Mouse (Mus musculus) hindbrain, embryonic 10.5 days (tissue): ENCODE results near the gene Cib2. TPM values are rescaled to one million over a fixed set of nuclear protein-coding genes. Genes with fewer than 3 reads are reported as not detected.
"Not testable (repeated sequence)": the region's sequence is repeated elsewhere in the genome, so short reads cannot be mapped to it uniquely, and the experiment has no call there.

Experiments used
- DNase-seq: peaks from one replicate; pipeline ENCODE4 v3.0.0-alpha.2; 2017; ENCODE audit warnings: low spot score
- H3K27ac ChIP-seq: fragments of 300-500 bp; sonication (generic); 2 replicates; pipeline ENCODE4 v1.5.1; 2016; ENCODE audit warnings: mild to moderate bottlenecking, moderate library complexity
- H3K27me3 ChIP-seq: fragments of 300-500 bp; sonication (generic); 2 replicates; pipeline ENCODE4 v1.6.1; 2016; ENCODE audit warnings: mild to moderate bottlenecking; ENCODE audit not compliant: poor library complexity, insufficient read depth, severe bottlenecking
- H3K36me3 ChIP-seq: fragments of 300-500 bp; sonication (generic); 2 replicates; pipeline ENCODE4 v1.6.1; 2016; ENCODE audit warnings: mild to moderate bottlenecking, moderate library complexity
- H3K4me1 ChIP-seq: fragments of 300-500 bp; sonication (generic); replicated peaks from 2 replicates; pipeline ENCODE4 v1.6.1; 2016; ENCODE audit warnings: mild to moderate bottlenecking
- H3K4me3 ChIP-seq: fragments of 300-500 bp; sonication (generic); 2 replicates; pipeline ENCODE4 v1.5.1; 2016; ENCODE audit warnings: mild to moderate bottlenecking, moderate library complexity
- H3K9me3 ChIP-seq: fragments of 300-500 bp; sonication (generic); 2 replicates; pipeline ENCODE4 v1.6.1; 2016; ENCODE audit warnings: mild to moderate bottlenecking, moderate library complexity
- WGBS: fragments of 180-500 bp; shearing (Covaris S2); methylation state at CpG from one replicate; pipeline ENCODE4 v1.1.7; 2016; 5-methylcytosine and 5-hydroxymethylcytosine counted together
- polyA plus RNA-seq: library from polyadenylated mRNA; unstranded; fragments of >200 nt; fragmentation: Nextera tagmentation; extraction: Ambion mirVana; gene quantifications from 2 replicates; pipeline ENCODE4 v1.2.1, GENCODE M21; 2016

Gene Cib2
- polyA plus RNA-seq, result 13.4 and 17.2 TPM in 2 replicates

DNA sequence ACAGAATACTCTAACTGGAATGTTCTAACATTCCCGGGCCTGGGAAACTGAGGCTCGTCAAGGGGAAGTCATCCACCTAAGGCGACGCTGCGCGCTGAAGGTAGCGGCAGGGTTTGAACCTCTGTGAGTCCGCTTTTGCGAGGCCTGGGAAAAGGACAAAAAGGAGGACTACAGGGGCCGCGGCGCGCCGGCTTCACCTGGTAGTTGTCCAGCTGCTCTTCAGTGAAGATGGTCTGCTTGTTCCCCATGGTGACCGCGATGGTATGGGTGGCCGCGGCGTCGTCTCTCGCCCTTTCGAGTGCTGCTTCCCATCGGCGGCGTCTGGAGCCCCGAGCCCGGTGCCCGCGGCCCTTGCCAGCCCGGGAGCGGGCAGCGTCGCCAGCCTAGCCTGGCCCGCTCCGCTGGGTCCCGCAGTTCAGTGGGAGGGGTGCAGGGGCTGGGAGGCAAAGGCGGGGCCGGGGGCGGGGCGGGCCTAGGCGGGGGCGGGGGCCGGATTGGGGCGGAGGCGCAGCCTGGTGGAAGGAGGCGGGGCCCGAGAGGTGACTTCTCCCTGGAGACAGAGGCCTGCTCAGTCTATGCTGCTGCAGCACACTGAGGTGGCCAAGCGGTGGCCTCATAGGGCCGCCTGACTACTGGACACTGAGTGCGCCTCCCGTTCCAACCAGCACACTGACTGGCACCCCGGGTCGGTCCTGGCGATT, at the start of gene Cib2:
Gene Cib2 (minus strand): TSS at position 448 of the 701 bp plus-strand sequence.
- 1% methylated on average over 52 of the region's 54 CpGs for WGBS

DNA sequence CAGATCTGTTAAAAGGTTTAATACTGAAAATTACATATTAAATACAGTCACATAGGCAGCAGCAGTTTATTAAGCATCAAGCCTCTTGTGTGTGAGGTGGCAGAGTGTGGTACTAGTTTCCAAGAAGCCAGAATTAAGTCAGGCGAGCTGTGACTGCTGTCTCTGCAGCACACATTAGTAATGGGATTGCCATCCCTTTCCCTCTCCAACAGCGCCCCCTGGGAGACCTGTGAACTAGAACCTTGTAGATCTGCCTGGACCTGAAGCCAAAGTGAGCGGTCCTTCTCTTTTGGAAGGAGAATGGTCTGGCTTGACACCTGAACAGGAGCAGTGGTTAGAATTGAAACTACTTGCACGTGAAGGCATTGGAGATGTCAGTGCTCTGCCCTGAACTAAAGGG, 44.9 kb upstream of the Cib2 start:
- Histone ChIP-seq H3K27me3 (no peaks in the 10 kb centered on the region), H3K36me3 (peaks cover 52% of the 10 kb centered on the region), H3K4me3 (no peak overlapping the region), H3K4me1 (0 out of 2 replicates have a peak, but pooled peaks cover 5% of the 10 kb centered on the region), H3K9me3 (no peaks in the 10 kb centered on the region), H3K27ac (no peak overlapping the region)
- peak; percentile 46 for DNase-seq
- 60% methylated on average over 4 of the region's 4 CpGs for WGBS

More for the DNA sequence above, at the start of gene Cib2:
- Histone ChIP-seq H3K27ac (peak within 1 kb of the TSS; percentile 81), H3K36me3 (no peaks in the 10 kb centered on the region), H3K9me3 (no peaks in the 10 kb centered on the region), H3K27me3 (peaks cover 20% of the 10 kb centered on the region), H3K4me1 (peaks cover 14% of the 10 kb centered on the region), H3K4me3 (peak within 1 kb of the TSS; percentile 65)
- peak; percentile 88 for DNase-seq

DNA sequence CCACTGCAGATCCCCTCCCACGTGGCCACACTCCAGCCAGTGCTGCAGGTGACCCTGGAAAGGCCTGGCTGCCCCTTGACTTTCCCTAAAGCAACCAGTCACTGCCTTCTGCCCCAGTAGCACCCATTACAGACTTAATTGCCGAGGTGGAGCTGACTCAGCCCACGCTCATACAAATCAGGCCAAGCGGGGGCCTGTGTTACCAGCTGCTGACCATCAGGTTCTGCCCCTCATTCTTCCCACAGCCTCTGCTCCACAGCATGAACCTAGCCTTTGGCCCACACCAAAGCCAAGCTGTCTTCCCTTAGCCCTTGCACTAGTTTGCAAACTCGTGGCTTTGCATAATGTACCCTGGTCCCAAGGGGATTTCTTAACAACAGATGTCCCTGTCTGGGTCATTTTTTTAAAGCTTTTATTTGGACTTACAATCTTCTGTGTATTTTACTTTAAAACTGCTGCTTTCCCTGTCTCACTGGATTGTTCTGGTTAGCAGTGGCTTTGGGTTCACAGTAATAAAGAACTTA, 44.2 kb upstream of the Cib2 start:
- no peak for DNase-seq
- H3K27me3 ChIP-seq, result no peaks in the 10 kb centered on the region
- no peak overlapping the region for H3K27ac ChIP-seq
- H3K4me1 ChIP-seq, result 0 out of 2 replicates have a peak, but pooled peaks cover 3% of the 10 kb centered on the region
- H3K4me3 ChIP-seq, result no peak overlapping the region
- H3K36me3 ChIP-seq, result peaks cover 59% of the 10 kb centered on the region
- WGBS, result 75% methylated on average over 5 of the region's 5 CpGs
- H3K9me3 ChIP-seq, result no peaks in the 10 kb centered on the region

DNA sequence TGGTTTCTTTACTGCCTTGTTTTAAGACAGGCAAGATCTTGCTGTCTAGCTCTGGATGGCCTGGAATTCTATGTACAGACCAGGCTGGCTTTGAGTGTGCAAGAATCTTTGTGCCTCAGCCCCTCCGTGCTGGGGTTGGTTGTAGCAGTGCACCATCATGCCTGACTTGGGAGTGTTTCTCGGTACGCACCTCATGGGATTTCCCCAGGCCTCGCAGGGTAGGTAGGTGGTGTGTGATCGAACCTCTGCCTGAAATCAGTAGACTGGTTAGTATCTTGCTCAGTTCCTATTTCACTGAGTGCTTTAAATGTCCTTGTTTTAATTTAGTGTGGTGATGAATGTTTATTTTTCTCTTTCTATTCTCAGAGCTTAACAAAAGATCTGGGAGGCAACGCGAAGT, 42.9 kb upstream of the Cib2 start:
- DNase-seq, result no peak
- WGBS, result 84% methylated on average over 7 of the region's 7 CpGs
- no peaks in the 10 kb centered on the region for H3K9me3 ChIP-seq
- no peak overlapping the region for H3K4me3 ChIP-seq
- H3K27ac ChIP-seq, result no peak overlapping the region
- H3K27me3 ChIP-seq, result no peaks in the 10 kb centered on the region
- no peaks in the 10 kb centered on the region for H3K4me1 ChIP-seq
- peaks cover 72% of the 10 kb centered on the region for H3K36me3 ChIP-seq

DNA sequence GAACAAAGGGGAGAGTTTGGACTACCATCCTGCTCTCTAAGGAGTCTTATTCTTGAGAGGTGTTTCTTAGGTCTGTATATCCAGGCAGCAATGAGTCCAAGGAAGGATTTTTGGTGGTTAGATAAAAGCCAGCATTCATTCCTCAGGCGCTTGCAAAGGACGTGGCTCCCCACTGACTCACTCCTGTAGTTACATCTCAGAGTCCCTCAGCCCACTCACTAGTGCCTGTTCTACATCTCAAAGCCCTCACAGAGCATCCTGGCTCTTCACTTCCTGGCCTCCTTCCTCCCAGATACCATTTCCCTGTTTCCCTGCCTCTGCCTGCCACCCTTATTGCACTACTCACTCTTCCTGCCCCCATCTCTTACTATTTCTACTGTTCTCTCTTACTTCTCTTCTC, 42.4 kb upstream of the Cib2 start:
- Histone ChIP-seq H3K4me1 (no peaks in the 10 kb centered on the region), H3K27me3 (no peaks in the 10 kb centered on the region), H3K4me3 (no peak overlapping the region), H3K36me3 (peaks cover 77% of the 10 kb centered on the region), H3K27ac (no peak overlapping the region), H3K9me3 (no peaks in the 10 kb centered on the region)
- DNase-seq, result no peak
- 89% methylated on average over 2 of the region's 2 CpGs for WGBS

DNA sequence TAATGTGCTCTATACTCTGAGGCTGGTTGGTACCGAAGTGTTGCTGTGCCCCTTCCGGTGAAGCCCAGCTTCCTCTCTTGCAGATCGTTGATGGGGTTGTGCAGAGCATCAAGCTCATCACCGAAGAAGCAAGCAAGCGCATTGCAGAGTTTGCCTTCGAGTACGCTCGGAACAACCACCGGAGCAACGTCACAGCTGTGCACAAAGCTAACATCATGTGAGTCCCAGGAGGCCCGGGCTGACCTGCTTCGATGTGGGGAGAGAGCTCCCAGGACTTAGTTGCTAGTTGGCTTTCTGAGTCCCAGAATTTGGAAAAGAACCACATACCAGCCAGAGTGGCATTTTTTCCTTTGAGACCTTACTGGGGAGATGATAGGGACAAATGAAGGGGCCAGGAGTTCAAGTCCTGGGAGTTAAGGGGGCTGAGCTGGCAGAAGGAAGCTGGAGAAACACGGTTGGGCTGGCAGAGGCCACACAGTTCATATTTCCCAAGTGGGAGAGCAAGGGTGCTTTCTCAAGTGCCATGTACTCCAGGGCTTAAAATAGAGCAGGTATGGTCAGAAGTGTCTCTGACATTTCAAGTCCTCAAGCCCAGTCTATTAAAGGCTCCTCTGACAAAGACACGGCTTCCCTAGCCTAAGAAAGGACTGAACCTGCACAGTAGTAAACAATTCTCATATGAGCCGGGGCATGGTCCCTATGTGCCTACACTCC, 36.9 kb upstream of the Cib2 start:
- WGBS, result 95% methylated on average over 15 of the region's 15 CpGs
- Histone ChIP-seq H3K9me3 (no peaks in the 10 kb centered on the region), H3K4me3 (no peak overlapping the region), H3K27ac (no peak overlapping the region), H3K4me1 (no peaks in the 10 kb centered on the region), H3K27me3 (no peaks in the 10 kb centered on the region), H3K36me3 (peaks cover 97% of the 10 kb centered on the region)
- no peak for DNase-seq

DNA sequence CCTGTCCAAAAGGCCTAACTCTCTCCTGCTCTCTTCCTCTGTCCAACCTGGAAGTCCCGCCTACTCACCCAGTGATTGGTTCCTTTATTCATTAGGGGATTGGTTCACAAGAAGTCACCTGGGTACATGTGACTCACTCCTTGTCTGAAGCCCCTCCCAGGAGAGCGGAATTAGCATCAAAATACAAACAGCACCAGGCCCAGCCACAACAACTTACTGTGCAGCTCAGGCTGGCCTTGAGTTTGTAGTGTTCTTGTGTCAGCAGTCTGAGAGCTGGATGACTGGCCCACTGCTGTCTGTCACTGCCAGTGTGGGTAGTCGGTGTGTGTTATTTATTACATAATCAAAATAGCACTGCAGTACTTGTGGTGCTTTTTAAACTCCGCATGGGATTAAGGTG, 33.6 kb upstream of the Cib2 start:
- WGBS, result 78% methylated on average over 4 of the region's 4 CpGs
- peaks cover 93% of the 10 kb centered on the region for H3K36me3 ChIP-seq
- H3K9me3 ChIP-seq, H3K4me1 ChIP-seq, DNase-seq, H3K4me3 ChIP-seq, H3K27ac ChIP-seq, H3K27me3 ChIP-seq: not testable (repeated sequence)

DNA sequence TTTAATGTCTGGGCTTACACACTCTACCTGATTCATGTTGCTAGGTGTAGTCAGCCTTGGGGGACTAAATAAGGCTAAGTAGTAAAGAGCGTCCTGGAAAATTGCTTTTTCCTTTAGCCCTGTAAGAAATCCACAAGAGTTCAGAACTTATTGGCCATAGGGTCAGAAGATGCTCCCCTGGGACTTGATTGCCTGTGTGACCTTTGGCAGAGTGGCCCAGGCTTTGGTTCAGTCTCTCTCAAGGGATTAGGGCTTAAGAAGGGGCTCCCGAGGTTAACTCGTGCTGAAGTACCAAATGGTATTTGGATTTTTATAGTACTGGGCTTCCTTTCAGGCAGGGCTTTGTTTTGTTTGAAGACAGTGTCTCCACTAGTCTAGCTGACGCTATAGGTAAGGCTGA, 27.8 kb upstream of the Cib2 start:
- H3K4me1 ChIP-seq, result peaks cover 17% of the 10 kb centered on the region
- no peaks in the 10 kb centered on the region for H3K9me3 ChIP-seq
- H3K36me3 ChIP-seq, result peaks cover 35% of the 10 kb centered on the region
- no peak overlapping the region for H3K4me3 ChIP-seq
- H3K27ac ChIP-seq, result no peak overlapping the region
- DNase-seq, result no peak
- H3K27me3 ChIP-seq, result no peaks in the 10 kb centered on the region
- WGBS, result 71% methylated on average over 4 of the region's 4 CpGs

DNA sequence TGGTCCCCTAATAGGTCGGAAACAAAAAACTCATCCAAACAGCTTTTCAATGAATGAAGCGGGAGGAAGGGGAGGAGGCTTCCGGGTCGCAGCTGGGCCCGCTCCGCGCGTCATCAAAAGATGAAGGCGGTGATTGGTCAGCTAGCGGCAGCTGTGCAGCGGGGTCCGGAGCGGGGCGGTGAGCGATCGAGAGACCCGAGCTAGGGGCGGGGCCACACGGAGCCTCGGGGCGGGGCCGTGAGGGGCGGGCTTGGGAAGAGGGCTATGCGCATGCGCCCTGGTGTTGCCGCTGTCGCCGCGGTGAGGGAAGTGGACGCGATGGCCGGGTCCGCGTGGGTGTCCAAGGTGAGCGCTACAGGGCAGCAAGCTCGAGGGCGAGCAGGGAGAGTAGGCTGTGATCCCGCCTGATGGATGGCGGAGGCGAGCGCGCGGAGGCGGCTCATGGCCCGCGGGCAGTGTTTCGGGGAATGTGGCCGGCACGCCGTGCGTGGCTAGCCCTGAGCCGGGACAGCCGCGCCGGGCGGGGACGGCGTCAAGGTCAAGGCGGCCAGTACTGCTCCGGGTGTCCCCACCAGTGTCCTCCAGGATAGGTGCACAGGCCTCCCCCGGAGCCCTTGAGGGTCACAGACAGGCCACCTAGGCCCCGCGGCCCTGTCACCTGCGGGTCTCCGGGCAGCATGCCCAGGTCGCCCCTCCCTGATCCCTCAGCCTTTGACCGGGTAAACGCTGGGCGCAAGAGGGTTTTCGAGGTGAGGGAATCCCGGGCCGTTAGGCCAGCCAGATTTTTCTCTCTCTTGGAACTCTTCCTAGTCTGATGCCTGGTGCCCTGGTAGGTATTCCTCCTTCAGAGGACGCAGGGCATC, 26.4 kb upstream of the Cib2 start, which contains the start of gene Idh3a:
Gene Idh3a (plus strand): TSS at position 136 of the 863 bp plus-strand sequence.
- Histone ChIP-seq H3K9me3 (no peaks in the 10 kb centered on the region), H3K4me3 (peak within 1 kb of the TSS; percentile 99), H3K4me1 (peaks cover 17% of the 10 kb centered on the region), H3K27me3 (no peaks in the 10 kb centered on the region), H3K27ac (peak within 1 kb of the TSS; percentile 91), H3K36me3 (peaks cover 21% of the 10 kb centered on the region)
- peak; percentile 99 for DNase-seq
- WGBS, result under 1% methylated on average over 73 of the region's 73 CpGs

DNA sequence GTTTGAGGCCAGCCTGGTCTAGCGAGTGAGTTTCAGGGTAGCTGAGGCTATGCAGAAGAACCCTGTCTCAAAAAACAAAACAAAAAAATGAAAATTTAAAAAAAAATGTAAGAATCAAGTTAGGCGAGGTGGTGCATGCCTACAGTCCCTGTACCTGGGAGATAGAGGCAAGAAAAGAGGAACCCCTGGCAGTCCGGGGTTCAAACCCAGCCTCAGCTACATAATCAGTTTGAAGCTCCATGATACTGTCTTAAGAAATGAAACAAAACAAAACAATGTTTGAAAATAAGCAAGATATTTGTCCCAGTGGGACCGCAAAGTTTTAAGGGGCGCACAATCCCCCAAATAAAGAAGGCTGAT, 25.8 kb upstream of the Cib2 start:
- no peaks in the 10 kb centered on the region for H3K27me3 ChIP-seq
- H3K27ac ChIP-seq, result peak overlapping the region; percentile 91
- peak overlapping the region; percentile 99 for H3K4me3 ChIP-seq
- H3K4me1 ChIP-seq, result peaks cover 17% of the 10 kb centered on the region
- WGBS, result 31% methylated on average over 5 of the region's 5 CpGs
- DNase-seq, result no peak
- peaks cover 17% of the 10 kb centered on the region for H3K36me3 ChIP-seq
- H3K9me3 ChIP-seq, result no peaks in the 10 kb centered on the region

DNA sequence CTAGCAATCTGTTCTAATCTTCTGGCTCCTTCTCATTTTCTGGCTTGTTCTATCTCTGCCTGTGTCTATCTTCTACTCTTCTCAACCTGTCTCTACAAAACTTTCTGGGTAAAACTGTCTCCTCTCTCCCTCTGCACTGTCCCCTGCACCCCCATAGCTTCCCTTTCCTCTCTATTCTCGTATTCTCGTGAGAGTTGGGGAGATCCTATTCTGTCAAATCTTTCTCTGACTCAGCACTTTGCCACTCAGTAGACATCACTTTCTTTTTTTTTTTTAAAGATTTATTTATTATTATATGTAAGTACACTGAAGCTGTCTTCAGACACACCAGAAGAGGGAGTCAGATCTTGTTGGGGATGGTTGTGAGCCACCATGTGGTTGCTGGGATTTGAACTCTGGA, 24.1 kb upstream of the Cib2 start:
- H3K4me1 ChIP-seq, result peaks cover 17% of the 10 kb centered on the region

DNA sequence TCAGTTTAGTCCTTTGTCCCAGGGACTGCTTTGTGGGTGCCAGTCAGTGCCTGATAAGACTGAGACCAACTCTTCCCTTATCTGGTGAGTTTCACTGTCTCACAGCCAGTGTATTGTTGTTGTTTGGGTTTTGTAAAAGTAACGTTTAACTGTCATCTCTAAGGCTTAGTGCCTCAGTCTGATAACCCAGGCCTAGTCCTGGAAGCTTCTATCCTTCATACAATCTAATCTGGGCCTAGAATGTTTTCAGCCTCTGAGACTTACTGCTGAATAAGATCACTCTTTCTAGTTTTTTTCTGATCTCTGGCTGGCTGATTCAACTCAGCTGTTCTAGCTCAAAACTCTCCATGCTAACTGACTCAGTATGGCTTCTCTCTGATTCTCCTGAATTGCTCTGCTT, 23.7 kb upstream of the Cib2 start:
- 57% methylated on average over 1 of the region's 1 CpGs for WGBS
- no peak overlapping the region for H3K4me3 ChIP-seq
- peaks cover 17% of the 10 kb centered on the region for H3K4me1 ChIP-seq
- no peak for DNase-seq
- H3K27ac ChIP-seq, result no peak overlapping the region
- H3K36me3 ChIP-seq, result no peaks in the 10 kb centered on the region
- no peaks in the 10 kb centered on the region for H3K9me3 ChIP-seq
- H3K27me3 ChIP-seq, result no peaks in the 10 kb centered on the region

More for the DNA sequence above, 24.1 kb upstream of the Cib2 start:
- H3K4me3 ChIP-seq, H3K27me3 ChIP-seq, DNase-seq, H3K27ac ChIP-seq, H3K36me3 ChIP-seq, H3K9me3 ChIP-seq: not testable (repeated sequence)
- WGBS, result 85% methylated on average over 2 of the region's 2 CpGs
